Mouse (Mus musculus): ENCODE results near the gene Slc6a12.

The Slc6a12 gene

DNA sequence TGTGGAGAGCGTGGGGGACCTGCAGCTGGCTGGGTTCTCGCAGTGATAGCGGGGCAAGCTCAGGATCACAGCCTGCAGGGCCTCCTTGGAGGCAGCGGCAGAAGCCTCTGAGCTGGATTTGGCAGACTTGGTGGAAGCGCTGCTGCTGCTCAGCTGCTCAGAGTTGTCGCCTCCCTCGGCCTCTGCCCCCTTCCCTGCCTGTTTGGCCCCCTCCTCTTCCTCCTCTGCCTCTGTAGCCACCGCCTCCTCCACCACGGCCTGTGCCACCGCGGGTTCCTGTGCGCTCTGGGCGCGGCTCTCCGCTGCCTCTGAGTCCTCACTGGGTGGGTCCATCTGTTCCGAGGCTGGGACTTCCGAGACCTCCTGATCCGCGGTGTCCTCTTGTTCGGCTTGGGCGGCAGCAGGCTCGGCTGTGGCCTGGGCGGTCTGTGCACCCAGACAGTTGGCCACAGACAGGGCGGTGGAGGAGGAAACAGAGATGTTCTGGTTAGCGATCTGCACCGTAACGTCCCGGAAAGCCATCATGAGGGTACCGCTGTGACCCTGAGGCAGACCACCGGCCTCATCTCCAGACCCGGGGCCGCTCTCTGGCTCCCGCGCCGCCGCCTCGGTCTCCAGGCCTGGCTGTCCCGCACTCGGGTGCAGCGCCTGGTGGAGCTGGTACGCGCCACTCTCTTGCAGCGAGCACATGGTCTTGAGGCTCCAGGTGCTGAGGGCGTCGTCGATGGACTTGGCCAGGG lies 69.9 kb downstream of the Slc6a12 start:
- no peak for DNase-seq (ENCODE audit: low spot score)

All from testis, postnatal 14 days (tissue).